Mouse (Mus musculus) forebrain, embryonic 12.5 days (tissue): Measurements from ENCODE around the gene Slc23a3. TPM values are rescaled to one million over a fixed set of nuclear protein-coding genes. Genes with fewer than 3 reads are reported as not detected.

Experiments used
- ATAC-seq: fragments of 200-750 bp; cut with Nextera tagmentation; 2 replicates; pipeline ENCODE4 v1.8.0; 2017; ENCODE audit warnings: moderate TSS enrichment; ENCODE audit not compliant: low FRiP score
- H3K27ac ChIP-seq: fragments of 300-500 bp; sonication (generic); 2 replicates; pipeline ENCODE4 v1.5.1; 2016; ENCODE audit warnings: mild to moderate bottlenecking
- H3K27me3 ChIP-seq: fragments of 300-500 bp; sonication (generic); 2 replicates; pipeline ENCODE4 v1.6.1; 2016; ENCODE audit warnings: mild to moderate bottlenecking
- H3K36me3 ChIP-seq: fragments of 300-500 bp; sonication (generic); replicated peaks from 2 replicates; pipeline ENCODE4 v1.6.1; 2016; ENCODE audit warnings: mild to moderate bottlenecking
- H3K4me1 ChIP-seq: fragments of 300-500 bp; sonication (generic); 2 replicates; pipeline ENCODE4 v1.6.1; 2016
- H3K4me2 ChIP-seq: fragments of 300-500 bp; sonication (generic); 2 replicates; pipeline ENCODE4 v1.6.1; 2016; ENCODE audit warnings: mild to moderate bottlenecking, moderate library complexity
- H3K4me3 ChIP-seq: fragments of 300-500 bp; sonication (generic); replicated peaks from 2 replicates; pipeline ENCODE4 v1.5.1; 2016; ENCODE audit warnings: mild to moderate bottlenecking
- H3K9ac ChIP-seq: fragments of 300-500 bp; sonication (generic); 2 replicates; pipeline ENCODE4 v1.6.1; 2016; ENCODE audit warnings: mild to moderate bottlenecking
- H3K9me3 ChIP-seq: fragments of 300-500 bp; sonication (generic); 2 replicates; pipeline ENCODE4 v1.6.1; 2016
- WGBS: fragments of 180-500 bp; shearing (Covaris S2); methylation state at CpG from one replicate; pipeline ENCODE4 v1.1.7; 2016; 5-methylcytosine and 5-hydroxymethylcytosine counted together
- polyA plus RNA-seq: library from polyadenylated mRNA; unstranded; fragments of >200 nt; fragmentation: Nextera tagmentation; extraction: Ambion mirVana; gene quantifications from 2 replicates; pipeline ENCODE4 v1.2.1, GENCODE M21; 2016

Slc23a3 gene
- polyA plus RNA-seq, 1 experiment from 2014 or later: not detected

DNA sequence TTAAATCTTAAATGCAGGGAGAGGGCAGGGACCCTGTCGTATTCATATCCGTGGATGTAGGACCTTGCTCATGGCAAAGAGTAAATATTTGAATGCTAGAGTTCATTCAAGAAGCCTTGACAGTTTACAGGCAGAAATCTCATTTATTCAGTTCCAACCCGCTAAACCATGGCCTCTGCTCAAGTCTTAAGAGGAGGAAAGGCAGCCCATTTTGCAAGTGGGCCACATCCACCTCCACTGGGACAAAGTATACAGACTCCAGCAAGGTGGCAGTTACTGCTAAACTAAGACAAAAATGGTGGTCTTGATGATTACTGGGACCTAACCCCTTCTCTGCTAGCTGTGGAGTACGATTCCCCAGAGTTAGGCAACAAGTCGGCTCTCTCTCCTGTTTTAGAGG is 8.3 kb downstream of the Slc23a3 start:
- Histone ChIP-seq H3K27me3 (0 out of 2 replicates have a peak, but pooled peaks cover 3% of the 10 kb centered on the region), H3K9me3 (no peaks in the 10 kb centered on the region), H3K36me3 (no peaks in the 10 kb centered on the region), H3K4me3 (peak overlapping the region; percentile 61), H3K4me2 (peak overlapping the region; percentile 62), H3K4me1 (peaks cover 12% of the 10 kb centered on the region), H3K9ac (peak overlapping the region; percentile 64), H3K27ac (peak overlapping the region; percentile 95; the same call in 1 of the 2 replicates)
- 39% methylated on average over 5 of the region's 5 CpGs for WGBS
- ATAC-seq: no peak

DNA sequence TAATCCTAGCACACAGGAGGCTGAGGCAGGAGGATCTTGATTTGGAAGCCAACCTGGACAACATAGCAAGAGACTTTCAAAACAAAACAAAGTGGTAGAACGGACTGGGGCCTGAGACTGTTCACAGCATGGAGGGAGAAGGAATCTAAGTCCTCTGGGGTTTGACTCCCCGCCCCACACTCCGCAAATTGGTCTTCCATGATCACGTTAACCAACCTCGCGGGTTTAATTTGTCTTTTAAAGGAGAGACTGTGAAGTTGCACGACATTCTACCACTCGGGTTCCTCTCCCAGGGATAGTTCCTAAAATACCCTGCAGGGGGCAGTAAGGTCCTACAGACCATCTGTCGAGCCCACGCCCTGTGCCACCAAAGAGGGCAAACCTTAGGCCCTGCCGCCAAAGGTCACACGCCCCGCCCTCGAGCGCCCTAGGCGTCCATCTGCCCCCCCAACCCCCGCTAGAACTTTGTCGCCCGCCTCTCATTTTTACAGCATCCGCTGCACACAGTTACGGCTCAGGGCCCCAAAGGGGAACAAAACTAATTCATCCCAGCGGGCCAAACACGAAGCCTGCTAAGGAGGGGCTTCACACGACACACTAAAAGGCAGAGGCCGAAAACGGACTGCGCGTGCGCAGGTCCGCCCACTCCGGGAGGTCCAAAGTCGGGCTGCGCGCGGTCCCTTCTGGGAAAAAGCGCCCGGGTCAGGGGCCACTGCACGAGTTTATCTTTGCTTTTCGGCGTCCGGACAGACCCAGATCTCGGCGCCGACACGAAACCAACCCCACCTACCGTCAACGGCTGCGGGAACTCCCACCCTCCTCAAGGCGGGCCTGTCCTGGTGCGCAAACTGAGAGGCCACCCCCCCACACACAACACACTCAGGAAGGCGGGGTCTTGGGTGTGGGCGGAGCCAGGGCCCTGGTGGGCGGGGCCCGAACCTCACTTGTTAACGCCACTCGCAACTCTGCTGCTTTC is 9.1 kb downstream of the Slc23a3 start, which contains the start of gene Nhej1:
Gene Nhej1, minus strand, starts transcription at position 855 of the 976 bp plus-strand sequence.
- Histone ChIP-seq H3K27ac (peak within 1 kb of the TSS; percentile 95), H3K9me3 (no peaks in the 10 kb centered on the region), H3K27me3 (0 out of 2 replicates have a peak, but pooled peaks cover 3% of the 10 kb centered on the region), H3K4me3 (peak within 1 kb of the TSS; percentile 61), H3K9ac (peak within 1 kb of the TSS; percentile 64), H3K36me3 (no peaks in the 10 kb centered on the region), H3K4me1 (peaks cover 12% of the 10 kb centered on the region), H3K4me2 (peak within 1 kb of the TSS; percentile 62)
- 2% methylated on average over 56 of the region's 56 CpGs for WGBS
- ATAC-seq: peak; percentile 97

DNA sequence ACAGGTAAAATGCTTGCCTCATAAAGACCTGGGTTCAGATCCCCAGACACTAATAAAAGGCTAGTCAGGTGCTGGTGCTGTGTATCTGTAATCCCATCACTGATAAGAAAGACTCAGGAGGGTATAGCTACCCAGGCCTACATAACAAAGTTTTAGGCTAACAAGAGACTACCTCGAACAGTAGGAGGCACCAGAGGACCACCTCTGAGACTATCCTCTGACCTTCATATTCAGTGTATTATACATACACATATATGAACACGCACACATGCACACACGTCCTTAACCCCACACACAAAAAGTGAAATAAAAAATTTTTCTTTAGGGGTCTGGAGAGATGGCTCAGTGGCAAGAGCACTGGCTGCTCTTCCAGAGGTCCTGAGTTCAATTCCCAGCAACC is 11.5 kb downstream of the Slc23a3 start:
- H3K9ac ChIP-seq: no peak overlapping the region
- no peaks in the 10 kb centered on the region for H3K27me3 ChIP-seq
- peaks cover 12% of the 10 kb centered on the region for H3K4me1 ChIP-seq
- H3K4me2 ChIP-seq: no peak overlapping the region
- no peak overlapping the region for H3K4me3 ChIP-seq
- 78% methylated on average over 3 of the region's 3 CpGs for WGBS
- no peak for ATAC-seq
- H3K36me3 ChIP-seq: no peaks in the 10 kb centered on the region
- H3K27ac ChIP-seq: no peak overlapping the region
- H3K9me3 ChIP-seq: no peaks in the 10 kb centered on the region

Other genes starting within 250 kb of the Slc23a3 start
- not detected in 2 replicates for gene Fev, start 248.5 kb downstream of the Slc23a3 start, polyA plus RNA-seq
- gene Cryba2, start 240.7 kb downstream of the Slc23a3 start, polyA plus RNA-seq: not detected in 2 replicates
- 0.24 and 0.55 TPM in 2 replicates for gene Cfap65, start 198.3 kb downstream of the Slc23a3 start, polyA plus RNA-seq
- gene Ihh, start 182.2 kb downstream of the Slc23a3 start, polyA plus RNA-seq: 0.19 TPM in 1 of 2 replicates, not detected in the other
- gene Nhej1, start 8.7 kb downstream of the Slc23a3 start, polyA plus RNA-seq: 10.1 and 10.9 TPM in 2 replicates
- 48.1 and 50.5 TPM in 2 replicates for gene Cnppd1, start 8.8 kb upstream of the Slc23a3 start, polyA plus RNA-seq
- 63.5 and 70.6 TPM in 2 replicates for gene Retreg2, start 8.9 kb upstream of the Slc23a3 start, polyA plus RNA-seq
- gene Zfand2b, start 34.8 kb upstream of the Slc23a3 start, polyA plus RNA-seq: 30.4 and 32.8 TPM in 2 replicates
- gene Abcb6, start 46.5 kb upstream of the Slc23a3 start, polyA plus RNA-seq: 30.8 and 36.3 TPM in 2 replicates
- 21.5 and 23.4 TPM in 2 replicates for gene Ankzf1, start 58.3 kb upstream of the Slc23a3 start, polyA plus RNA-seq
- gene Atg9a, start 58.3 kb upstream of the Slc23a3 start, polyA plus RNA-seq: 29.1 and 29.9 TPM in 2 replicates
- gene Glb1l, start 76.9 kb upstream of the Slc23a3 start, polyA plus RNA-seq: 22.6 and 22.7 TPM in 2 replicates
- gene Stk16, start 76.9 kb upstream of the Slc23a3 start, polyA plus RNA-seq: 122 and 132 TPM in 2 replicates
- 8.1 and 9.1 TPM in 2 replicates for gene Tuba4a, start 86.0 kb upstream of the Slc23a3 start, polyA plus RNA-seq
- gene A630095N17Rik, start 98.2 kb upstream of the Slc23a3 start, polyA plus RNA-seq: not detected in 2 replicates
- 38.1 and 41.5 TPM in 2 replicates for gene Dnajb2, start 102.5 kb upstream of the Slc23a3 start, polyA plus RNA-seq
- 6.8 and 7.5 TPM in 2 replicates for gene Ptprn, start 130.6 kb upstream of the Slc23a3 start, polyA plus RNA-seq
- 29.2 and 32.8 TPM in 2 replicates for gene Resp18, start 144.5 kb upstream of the Slc23a3 start, polyA plus RNA-seq
- 137 and 140 TPM in 2 replicates for gene Dnpep, start 184.1 kb upstream of the Slc23a3 start, polyA plus RNA-seq
- 0.74 and 0.78 TPM in 2 replicates for gene Des, start 226.4 kb upstream of the Slc23a3 start, polyA plus RNA-seq
- gene Speg, start 241.4 kb upstream of the Slc23a3 start, polyA plus RNA-seq: 10.0 and 11.3 TPM in 2 replicates